Mouse (Mus musculus): ENCODE results near the gene Cradd.

Cradd gene

GRCm38 (mm10) chr10:95323393-95324277 is at the start of gene Cradd:
Cradd (minus strand) TSS chr10:95324133.
- DNase-seq = peak; percentile 82 to 88

- no peak for DNase-seq
Measured at GRCm38 (mm10) chr10:95373340-95373739, 49.4 kb upstream of the Cradd start.

- DNase-seq = no peak
Measured at GRCm38 (mm10) chr10:95371942-95372341, 48.0 kb upstream of the Cradd start.

GRCm38 (mm10) chr10:95369190-95369589 is 45.3 kb upstream of the Cradd start:
- DNase-seq = no peak

GRCm38 (mm10) chr10:95368151-95368550 is 44.2 kb upstream of the Cradd start:
- DNase-seq = no peak

- DNase-seq = no peak
Measured at GRCm38 (mm10) chr10:95367661-95368089, 43.7 kb upstream of the Cradd start.

GRCm38 (mm10) chr10:95367241-95367640 is 43.3 kb upstream of the Cradd start:
- no peak for DNase-seq

GRCm38 (mm10) chr10:95362326-95362725 is 38.4 kb upstream of the Cradd start:
- DNase-seq = peak in 1 of 2 experiments; percentile 6

- no peak for DNase-seq
Measured at GRCm38 (mm10) chr10:95361260-95361841, 37.4 kb upstream of the Cradd start.

- no peak for DNase-seq
Measured at GRCm38 (mm10) chr10:95360048-95360447, 36.1 kb upstream of the Cradd start.

- DNase-seq = no peak
Measured at GRCm38 (mm10) chr10:95357721-95358120, 33.8 kb upstream of the Cradd start.

- peak in 1 of 2 experiments; percentile 9 for DNase-seq
Measured at GRCm38 (mm10) chr10:95356711-95357110, 32.8 kb upstream of the Cradd start.

GRCm38 (mm10) chr10:95355678-95356268 is 31.8 kb upstream of the Cradd start:
- no peak for DNase-seq

GRCm38 (mm10) chr10:95354673-95355072 is 30.7 kb upstream of the Cradd start:
- DNase-seq = no peak

GRCm38 (mm10) chr10:95354047-95354446 is 30.1 kb upstream of the Cradd start:
- no peak for DNase-seq

- DNase-seq = no peak
Measured at GRCm38 (mm10) chr10:95348457-95348856, 24.5 kb upstream of the Cradd start.

GRCm38 (mm10) chr10:95347776-95348175 is 23.8 kb upstream of the Cradd start:
- no peak for DNase-seq

- DNase-seq = no peak
Measured at GRCm38 (mm10) chr10:95342833-95343590, 19.1 kb upstream of the Cradd start.

GRCm38 (mm10) chr10:95340676-95341075 is 16.7 kb upstream of the Cradd start:
- DNase-seq = no peak

GRCm38 (mm10) chr10:95337589-95337988 is 13.7 kb upstream of the Cradd start:
- no peak for DNase-seq

- no peak for DNase-seq
Measured at GRCm38 (mm10) chr10:95336781-95337544, 13.0 kb upstream of the Cradd start.

GRCm38 (mm10) chr10:95334826-95335225 is 10.9 kb upstream of the Cradd start:
- DNase-seq = no peak

Data from kidney, postnatal 4 days (tissue).